Mouse (Mus musculus): Measurements from ENCODE around the gene Folh1.

DNA sequence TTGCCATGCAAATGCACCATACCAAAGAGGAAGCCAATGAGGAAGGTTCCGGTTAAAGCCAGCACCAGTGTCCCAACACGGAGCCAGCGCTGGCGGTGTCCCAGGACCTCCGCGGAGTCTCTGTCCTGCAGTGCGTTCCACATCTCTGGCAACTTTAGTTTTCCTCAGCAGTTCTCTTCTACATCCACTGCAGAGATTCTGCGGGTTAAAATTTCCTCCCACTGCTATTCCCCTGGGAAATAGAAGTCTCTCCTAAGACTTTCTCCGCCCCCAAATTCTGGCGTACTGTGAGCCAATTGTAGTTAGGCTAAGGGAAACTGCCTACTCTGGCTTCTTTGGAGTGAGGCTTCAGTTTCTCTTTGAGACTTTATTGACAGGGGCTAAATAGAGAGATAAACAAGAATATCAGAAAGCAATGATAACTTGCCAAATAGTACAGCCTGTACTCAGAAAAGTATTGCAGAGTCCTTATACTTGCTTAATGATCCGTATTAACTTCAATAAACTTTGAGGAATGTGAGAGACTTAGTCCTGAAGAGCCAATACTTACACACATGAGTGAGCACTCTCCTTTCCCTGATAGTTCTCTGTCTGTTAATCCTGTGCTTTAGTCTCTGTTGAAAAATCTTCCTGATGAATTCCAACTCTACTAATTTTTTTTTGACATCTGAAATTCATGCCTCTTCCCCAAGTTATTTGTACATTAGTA lies at the start of gene Folh1:
- TF ChIP-seq GATA1 (IDR thresholded peaks at IDR 0.05; ENCODE audit: borderline replicate concordance, low read length), result no peak
- no peak for TF ChIP-seq FLI1 (IDR thresholded peaks at IDR 0.05; ENCODE audit: low read length)
